14 mouse cellular contexts compared by ENCODE assay signal in the genomic region with DNA sequence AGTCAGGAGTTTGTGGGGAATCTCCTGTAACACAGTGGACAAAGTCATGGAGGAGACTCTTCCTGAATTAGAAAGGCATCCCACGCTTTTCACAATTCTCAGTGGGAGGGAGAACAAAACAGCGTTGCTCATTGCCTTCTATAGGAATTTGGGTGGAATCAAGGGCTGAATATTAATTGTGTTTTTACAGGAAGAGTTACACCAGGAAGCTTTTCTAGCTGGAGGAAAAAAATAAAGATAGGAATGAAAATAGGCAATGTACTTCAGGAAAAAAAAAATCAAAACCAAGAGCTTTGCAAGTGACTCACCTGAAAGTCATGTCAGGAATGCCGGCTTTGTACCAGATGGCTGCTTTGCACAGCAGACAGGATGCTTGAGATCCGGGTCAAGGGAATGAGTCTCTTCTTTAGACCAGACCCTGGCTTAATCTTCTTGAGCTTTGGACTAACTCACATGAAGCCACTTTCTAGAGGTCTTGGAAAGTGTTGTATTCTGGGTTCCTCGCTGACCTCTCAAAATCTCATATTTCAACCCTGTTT.
DNase-seq lines count a peak whose midpoint lies in the region; ATAC-seq lines count a peak whose summit lies in the region.
"Had no signal": no experiment of that assay in that cellular context is flagged by ENCODE, and none has a peak within 500 bp of the region (broad histone marks: within the 10 kb centered on the region; RNA-seq: fewer than 3 reads in every experiment).

No protein-coding gene starts in this region.

- no peaks in the 10 kb centered on the region for H3K4me1 ChIP-seq in midbrain, embryonic 16.5 days (ENCODE audit: control insufficient read depth, insufficient read depth, low read length)
- H3K4me1 ChIP-seq: embryonic facial prominence, embryonic 12.5 days; midbrain, embryonic 15.5 days had no signal

- peak; percentile 38 for DNase-seq in gastrocnemius, adult 18-20 months (ENCODE audit: low spot score)
- DNase-seq in gastrocnemius, postnatal 10 days = no peak
- peak; percentile 90 for DNase-seq in Muller cell, postnatal 12 days (ENCODE audit: inconsistent ontology term)
- peak; percentile 54 to 64 for DNase-seq in heart, adult 9 months (ENCODE audit: low spot score in 2 of 2)
- DNase-seq in kidney, postnatal 36 days = peak; percentile 32 to 45
- no peak for DNase-seq in ovary, postnatal 14 days (ENCODE audit: low spot score)
- no peak for DNase-seq in spleen, adult 18-20 months
- DNase-seq: retina, postnatal 1 day; thymus, adult 2 months had no signal

- H3K9me3 ChIP-seq in midbrain, embryonic 16.5 days (replicated peaks; ENCODE audit: control insufficient read depth, low read length, poor library complexity, severe bottlenecking) = no peaks in the 10 kb centered on the region
- H3K9me3 ChIP-seq: embryonic facial prominence, embryonic 12.5 days; limb, embryonic 13.5 days; midbrain, embryonic 15.5 days had no signal

- H3K9ac ChIP-seq in midbrain, embryonic 16.5 days (ENCODE audit: low read depth, low read length) = no peak overlapping the region
- H3K9ac ChIP-seq: embryonic facial prominence, embryonic 12.5 days; limb, embryonic 13.5 days; midbrain, embryonic 15.5 days had no signal

- no peak for ATAC-seq in midbrain, embryonic 16.5 days
- ATAC-seq: intestine, postnatal 0 days; midbrain, embryonic 15.5 days had no signal

- 79% methylated on average over 5 of the region's 5 CpGs for WGBS in midbrain, embryonic 16.5 days

- no peaks in the 10 kb centered on the region for H3K27me3 ChIP-seq in midbrain, embryonic 16.5 days (ENCODE audit: control insufficient read depth, insufficient read depth, low read depth, low read length)
- H3K27me3 ChIP-seq: embryonic facial prominence, embryonic 12.5 days; limb, embryonic 13.5 days; midbrain, embryonic 15.5 days had no signal

- no peaks in the 10 kb centered on the region for H3K36me3 ChIP-seq in midbrain, embryonic 16.5 days (ENCODE audit: control insufficient read depth, insufficient read depth, low read length)
- H3K36me3 ChIP-seq: embryonic facial prominence, embryonic 12.5 days; limb, embryonic 13.5 days; midbrain, embryonic 15.5 days had no signal

- H3K27ac ChIP-seq in midbrain, embryonic 16.5 days (ENCODE audit: low read length) = no peak overlapping the region
- H3K27ac ChIP-seq: embryonic facial prominence, embryonic 12.5 days; limb, embryonic 13.5 days; midbrain, embryonic 15.5 days had no signal

- H3K4me3 ChIP-seq in midbrain, embryonic 16.5 days (ENCODE audit: low read depth, low read length) = no peak overlapping the region
- H3K4me3 ChIP-seq: embryonic facial prominence, embryonic 12.5 days; limb, embryonic 13.5 days; midbrain, embryonic 15.5 days had no signal

- no peak overlapping the region for H3K4me2 ChIP-seq in midbrain, embryonic 16.5 days (ENCODE audit: low read length)
- H3K4me2 ChIP-seq: embryonic facial prominence, embryonic 12.5 days; limb, embryonic 13.5 days; midbrain, embryonic 15.5 days had no signal

Comparison
In these comparisons a context has a peak if more than half of its experiments do, and no peak if none do; other contexts are left out.
1. DNase-seq: peak in gastrocnemius, adult 18-20 months (single experiment), Muller cell, postnatal 12 days (single experiment), heart, adult 9 months (2 of 2) and kidney, postnatal 36 days (2 of 2); none in gastrocnemius, postnatal 10 days (single experiment), ovary, postnatal 14 days (single experiment) and spleen, adult 18-20 months (0 of 2).